Mouse (Mus musculus) ES-Bruce4 (cell line): ENCODE results near the gene Stk24.

Experiments
- CTCF ChIP-seq: IDR thresholded peaks from one replicate; pipeline ENCODE4 v1.8.1; 2011; ENCODE audit warnings: low read depth, low read length
- POLR2A ChIP-seq: IDR thresholded peaks from one replicate; pipeline ENCODE4 v1.8.1; 2011; ENCODE audit warnings: low read length; ENCODE audit not compliant: insufficient read depth

DNA sequence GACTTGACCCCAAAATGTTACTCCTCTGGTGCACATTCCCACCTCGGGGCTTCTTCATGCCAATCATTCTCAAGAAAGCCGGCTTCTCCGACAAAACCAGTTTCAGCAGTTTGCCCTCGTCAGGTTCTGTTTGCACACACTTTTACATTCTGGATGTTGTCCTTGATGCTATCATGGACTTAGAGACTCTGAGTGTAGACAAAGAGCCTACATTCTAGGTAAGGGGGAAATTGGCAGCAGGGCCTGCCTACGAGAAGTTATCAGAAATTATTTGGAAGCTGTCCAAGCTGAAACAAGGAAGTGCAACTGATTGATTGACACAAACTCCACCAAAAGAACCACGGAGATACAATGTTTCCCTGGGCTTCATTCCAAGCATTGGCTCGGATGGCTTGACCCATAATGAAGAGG is 43.5 kb upstream of the Stk24 start:
- TF ChIP-seq POLR2A (no peak), CTCF (no peak)
